Mouse (Mus musculus) small intestine, adult 2 months (tissue): ENCODE results near the gene Sike1. TPM values are rescaled to one million over a fixed set of nuclear protein-coding genes. Genes with fewer than 3 reads are reported as not detected.

Experiments
- H3K27ac ChIP-seq: fragments of 200-500 bp; 2 replicates; pipeline ENCODE4 v1.5.1; 2012; ENCODE audit warnings: low read depth, low read length, control low read depth, inconsistent platforms; ENCODE audit not compliant: insufficient read depth
- H3K27me3 ChIP-seq: fragments of 200-500 bp; 2 replicates; pipeline ENCODE4 v1.6.1; 2012; ENCODE audit warnings: mild to moderate bottlenecking, moderate library complexity, low read length, inconsistent platforms; ENCODE audit not compliant: control insufficient read depth, insufficient read depth
- H3K36me3 ChIP-seq: fragments of 200-500 bp; 2 replicates; pipeline ENCODE4 v1.6.1; 2012; ENCODE audit warnings: mild to moderate bottlenecking, low read length, control low read depth, inconsistent platforms; ENCODE audit not compliant: control insufficient read depth, insufficient read depth
- H3K4me1 ChIP-seq: fragments of 200-500 bp; 2 replicates; pipeline ENCODE4 v1.6.1; 2012; ENCODE audit warnings: low read length, inconsistent platforms, mixed read lengths; ENCODE audit not compliant: control insufficient read depth, insufficient read depth, insufficient read length
- H3K4me3 ChIP-seq: fragments of 200-500 bp; 2 replicates; pipeline ENCODE4 v1.5.1; 2012; ENCODE audit warnings: low read depth, mild to moderate bottlenecking, control low read depth, inconsistent platforms, low read length, moderate library complexity
- CTCF ChIP-seq: fragments of 200-500 bp; IDR thresholded peaks from 2 replicates; pipeline ENCODE4 v1.5.1; 2012; ENCODE audit warnings: low read depth, mild to moderate bottlenecking, control low read depth, inconsistent platforms, low read length, moderate library complexity, mixed read lengths; ENCODE audit not compliant: insufficient replicate concordance, insufficient read length; ENCODE audit errors: extremely low read depth
- POLR2A ChIP-seq: fragments of 200-500 bp; IDR thresholded peaks from 2 replicates; pipeline ENCODE4 v1.6.1; 2012; ENCODE audit warnings: low read depth, mild to moderate bottlenecking, control low read depth, inconsistent platforms, low read length, moderate library complexity
- WGBS: fragments of 180-500 bp; shearing (Covaris S2); methylation state at CpG from one replicate; pipeline ENCODE4 v1.1.7; 2018; 5-methylcytosine and 5-hydroxymethylcytosine counted together
- polyA plus RNA-seq: library from polyadenylated mRNA; depleted of rRNA; stranded (reverse); fragments of >200 nt; gene quantifications from 2 replicates; pipeline ENCODE4 v1.2.3, GENCODE M21; 2012; rRNA removed

Sike1 gene
- polyA plus RNA-seq, 1 experiment: 10.8 TPM

DNA sequence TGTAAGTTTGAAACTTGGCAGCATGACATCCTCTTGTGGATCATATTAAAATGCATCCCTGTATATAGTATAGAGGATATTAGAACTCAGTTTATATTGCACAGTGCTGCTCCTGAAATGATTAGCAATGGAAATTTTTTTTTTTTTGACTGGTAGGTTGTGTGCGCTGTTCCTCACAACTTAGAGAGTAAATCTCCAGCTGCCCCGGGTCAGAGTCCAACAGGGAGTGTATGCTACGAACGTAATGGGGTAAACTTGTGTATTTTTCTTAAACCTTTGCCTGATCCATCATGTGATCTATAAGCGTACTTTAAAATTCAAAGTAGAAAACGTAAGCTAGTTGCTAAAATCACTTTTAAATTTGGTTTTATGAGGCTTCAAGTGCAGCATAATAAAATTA, 44.8 kb downstream of the Sike1 start:
- TF ChIP-seq POLR2A (no peak), CTCF (no peak)
- Histone ChIP-seq H3K36me3 (peaks cover 43% of the 10 kb centered on the region), H3K27me3 (no peaks in the 10 kb centered on the region), H3K4me3 (no peak overlapping the region), H3K27ac (no peak overlapping the region), H3K4me1 (no peaks in the 10 kb centered on the region)
- WGBS: 53% methylated on average over 6 of the region's 6 CpGs

DNA sequence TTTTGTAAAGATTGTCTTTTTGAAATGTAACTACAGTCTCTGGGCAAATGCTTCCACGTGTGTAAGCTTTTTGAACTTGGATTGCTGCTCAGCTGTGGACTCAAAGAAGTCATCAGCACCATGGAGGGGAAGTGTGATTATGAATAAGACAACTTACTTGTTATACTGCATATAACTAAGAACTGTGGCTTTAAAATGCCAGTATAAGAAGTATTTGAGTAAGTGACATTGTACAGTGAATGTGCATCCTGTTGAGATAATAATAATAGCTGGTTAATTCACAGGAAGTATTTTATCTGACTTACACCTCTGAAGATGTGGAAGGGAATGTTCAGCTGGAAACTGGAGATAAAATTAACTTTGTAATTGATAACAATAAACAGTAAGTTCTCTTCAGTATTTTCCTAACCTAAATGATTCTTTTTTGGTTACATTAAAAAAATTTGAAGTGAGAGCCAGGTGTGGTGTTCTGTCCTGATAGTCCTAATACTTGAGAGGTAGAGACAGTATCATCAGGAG, 45.4 kb downstream of the Sike1 start:
- H3K36me3 ChIP-seq: peaks cover 48% of the 10 kb centered on the region
- no peaks in the 10 kb centered on the region for H3K27me3 ChIP-seq
- H3K4me1 ChIP-seq: no peaks in the 10 kb centered on the region
- no peak overlapping the region for H3K27ac ChIP-seq
- 78% methylated on average over 1 of the region's 1 CpGs for WGBS
- H3K4me3 ChIP-seq: no peak overlapping the region
- TF ChIP-seq CTCF (no peak), POLR2A (no peak)

DNA sequence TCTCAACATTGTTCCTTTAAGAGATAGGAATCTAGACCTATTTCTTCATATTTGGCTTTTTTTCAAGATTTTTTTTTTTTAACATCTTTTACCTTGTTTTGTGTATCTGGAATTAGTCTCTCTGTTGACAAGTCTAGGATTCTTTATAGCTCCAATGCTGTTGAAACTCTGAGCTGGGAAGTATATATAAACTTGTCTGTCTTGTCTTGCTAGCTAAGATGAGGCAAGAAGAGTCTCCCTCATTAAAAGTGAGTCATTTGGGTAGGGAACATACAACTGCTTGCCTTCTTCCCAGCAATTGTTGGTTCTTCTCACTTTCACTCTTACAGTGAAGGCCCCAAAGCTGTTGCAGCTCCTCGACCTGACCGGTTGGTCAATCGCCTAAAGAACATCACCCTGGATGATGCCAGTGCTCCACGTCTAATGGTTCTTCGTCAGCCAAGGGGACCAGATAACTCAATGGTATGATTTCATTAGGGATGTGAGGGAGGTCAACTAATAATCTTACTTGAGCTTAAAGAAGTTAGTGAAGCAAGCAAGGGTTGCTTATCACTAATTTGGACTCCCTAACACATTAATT, 60.6 kb downstream of the Sike1 start:
- H3K4me3 ChIP-seq: no peak overlapping the region
- H3K27ac ChIP-seq: no peak overlapping the region
- H3K4me1 ChIP-seq: no peaks in the 10 kb centered on the region; the same call in 1 of the 2 replicates
- H3K27me3 ChIP-seq: no peaks in the 10 kb centered on the region
- H3K36me3 ChIP-seq: peaks cover 49% of the 10 kb centered on the region
- no peak for TF ChIP-seq CTCF
- TF ChIP-seq POLR2A: no peak
- 84% methylated on average over 5 of the region's 5 CpGs for WGBS

DNA sequence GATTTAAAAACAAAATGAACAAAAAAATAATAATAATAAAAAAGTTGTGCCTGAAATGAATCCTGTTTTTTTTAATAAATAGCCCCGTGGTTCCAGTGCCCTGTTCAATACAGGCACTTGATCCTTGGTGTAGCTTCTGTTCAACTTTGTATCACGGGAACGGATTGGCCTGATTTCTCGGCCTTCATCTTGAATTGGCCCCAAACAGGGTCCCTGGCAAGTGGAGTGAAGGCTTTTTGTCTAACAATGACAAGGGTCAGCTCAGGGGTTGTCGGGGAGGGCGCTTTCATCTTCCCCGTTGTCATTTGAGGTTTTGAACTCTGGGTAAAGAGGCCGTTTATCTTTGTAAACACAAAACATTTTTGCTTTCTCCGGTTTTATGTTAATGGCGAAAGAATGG, 62.2 kb downstream of the Sike1 start:
- H3K27ac ChIP-seq: 0 out of 2 replicates have a peak overlapping the region, but pooled peaks have one; percentile 13
- H3K27me3 ChIP-seq: no peaks in the 10 kb centered on the region
- peak overlapping the region; percentile 90 for H3K4me3 ChIP-seq
- peaks cover 50% of the 10 kb centered on the region for H3K36me3 ChIP-seq
- no peaks in the 10 kb centered on the region; the same call in 1 of the 2 replicates for H3K4me1 ChIP-seq
- TF ChIP-seq CTCF (no peak), POLR2A (no peak)
- 5% methylated on average over 10 of the region's 10 CpGs for WGBS

Other genes with a start within 250 kb of the Sike1 start
- not detected in 2 replicates for gene Tshb, start 213.0 kb upstream of the Sike1 start, polyA plus RNA-seq
- not detected in 2 replicates for gene Sycp1, start 59.6 kb upstream of the Sike1 start, polyA plus RNA-seq
- not detected in 2 replicates for gene Nr1h5, start 31.6 kb upstream of the Sike1 start, polyA plus RNA-seq
- 4.1 and 9.2 TPM in 2 replicates for gene Csde1, start 24.7 kb downstream of the Sike1 start, polyA plus RNA-seq
- gene Nras, start 62.6 kb downstream of the Sike1 start, polyA plus RNA-seq: 5.2 and 8.6 TPM in 2 replicates
- gene Ampd1, start 78.3 kb downstream of the Sike1 start, polyA plus RNA-seq: not detected in 2 replicates
- 0.08 and 0.15 TPM in 2 replicates for gene Dennd2c, start 106.9 kb downstream of the Sike1 start, polyA plus RNA-seq
- gene Bcas2, start 175.9 kb downstream of the Sike1 start, polyA plus RNA-seq: 7.1 and 10.2 TPM in 2 replicates